In the genomic region with DNA sequence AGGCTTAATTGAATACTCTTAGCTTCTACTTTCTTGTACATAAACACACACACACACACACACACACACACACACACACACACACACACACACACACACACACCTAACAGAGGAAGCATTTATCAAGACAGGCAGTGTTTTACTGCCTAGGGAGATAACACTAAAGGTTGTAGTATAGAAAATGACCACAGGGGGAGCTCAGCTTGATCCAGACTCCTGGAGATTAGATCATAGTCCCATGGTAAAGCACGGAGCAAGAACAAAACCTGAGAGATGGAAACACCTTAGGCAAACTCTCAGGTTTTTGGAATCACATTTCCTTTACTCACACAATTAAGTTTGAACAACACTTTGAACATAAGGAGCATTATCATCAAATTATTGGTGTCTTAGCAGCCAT, we compare ENCODE assay signal across 13 mouse cellular contexts.
DNase-seq lines count a peak whose midpoint lies in the region; ATAC-seq lines count a peak whose summit lies in the region.
"Had no signal": no experiment of that assay in that cellular context is flagged by ENCODE, and none has a peak within 500 bp of the region (broad histone marks: within the 10 kb centered on the region; RNA-seq: fewer than 3 reads in every experiment).

No protein-coding gene starts in this region.

- ATAC-seq in hindbrain, embryonic 11.5 days (ENCODE audit: low FRiP score): no peak
- no peak for ATAC-seq in midbrain, embryonic 14.5 days (ENCODE audit: low FRiP score, low TSS enrichment)
- ATAC-seq in midbrain, embryonic 16.5 days: no peak
- ATAC-seq in common myeloid progenitor, adult 5-6 weeks (replicated peaks; ENCODE audit: low read depth, poor library complexity, severe bottlenecking): peak; percentile 66; the same call in 1 of the 2 replicates
- ATAC-seq: inflammation-experienced regulatory T-cells, adult 6 months; midbrain, embryonic 15.5 days had no signal

- H3K36me3 ChIP-seq in hindbrain, embryonic 11.5 days (ENCODE audit: control insufficient read depth, insufficient read depth, low read length): no peaks in the 10 kb centered on the region
- H3K36me3 ChIP-seq in hindbrain, embryonic 10.5 days: no peaks in the 10 kb centered on the region
- H3K36me3 ChIP-seq in midbrain, embryonic 14.5 days (ENCODE audit: control insufficient read depth, insufficient read depth, low read length): no peaks in the 10 kb centered on the region
- no peaks in the 10 kb centered on the region for H3K36me3 ChIP-seq in midbrain, embryonic 16.5 days (ENCODE audit: control insufficient read depth, insufficient read depth, low read length)
- H3K36me3 ChIP-seq: heart, embryonic 15.5 days; midbrain, embryonic 15.5 days had no signal

- 63% methylated on average over 1 of the region's 1 CpGs for WGBS in hindbrain, embryonic 11.5 days
- 55% methylated on average over 1 of the region's 1 CpGs for WGBS in hindbrain, embryonic 10.5 days
- WGBS in midbrain, embryonic 14.5 days: 54% methylated on average over 1 of the region's 1 CpGs
- 50% methylated on average over 1 of the region's 1 CpGs for WGBS in midbrain, embryonic 16.5 days

- H3K4me3 ChIP-seq in hindbrain, embryonic 11.5 days (ENCODE audit: low read depth, low read length): no peak overlapping the region
- H3K4me3 ChIP-seq in hindbrain, embryonic 10.5 days: no peak overlapping the region
- no peak overlapping the region for H3K4me3 ChIP-seq in midbrain, embryonic 14.5 days (replicated peaks; ENCODE audit: low read depth, low read length)
- no peak overlapping the region for H3K4me3 ChIP-seq in midbrain, embryonic 16.5 days (ENCODE audit: low read depth, low read length)
- H3K4me3 ChIP-seq: heart, embryonic 15.5 days; midbrain, embryonic 15.5 days had no signal

- intact Hi-C loops in gastrocnemius, postnatal 14 days (cut with DNase I; ENCODE audit: low total_unique reads): no loop called here

- H3K27me3 ChIP-seq in hindbrain, embryonic 11.5 days (ENCODE audit: control insufficient read depth, insufficient read depth, low read length): no peaks in the 10 kb centered on the region
- no peaks in the 10 kb centered on the region for H3K27me3 ChIP-seq in hindbrain, embryonic 10.5 days (ENCODE audit: insufficient read depth, poor library complexity, severe bottlenecking)
- H3K27me3 ChIP-seq in midbrain, embryonic 14.5 days (ENCODE audit: control insufficient read depth, insufficient read depth, low read length): no peaks in the 10 kb centered on the region
- H3K27me3 ChIP-seq in midbrain, embryonic 16.5 days (ENCODE audit: control insufficient read depth, insufficient read depth, low read depth, low read length): no peaks in the 10 kb centered on the region
- H3K27me3 ChIP-seq: heart, embryonic 15.5 days; midbrain, embryonic 15.5 days had no signal

- DNase-seq in hindbrain, embryonic 11.5 days (ENCODE audit: low spot score): peak; percentile 41
- DNase-seq in hindbrain, embryonic 10.5 days (ENCODE audit: low spot score): no peak
- peak; percentile 41 for DNase-seq in midbrain, embryonic 14.5 days
- DNase-seq in gastrocnemius, postnatal 14 days: no peak
- no peak for DNase-seq in right cerebral cortex, postnatal 14 days
- DNase-seq: gastrocnemius, postnatal 10 days; left cerebral cortex, postnatal 4 days; thymus, postnatal 36 days had no signal

- no peaks in the 10 kb centered on the region for H3K9me3 ChIP-seq in hindbrain, embryonic 11.5 days (ENCODE audit: control insufficient read depth, low read length)
- H3K9me3 ChIP-seq in hindbrain, embryonic 10.5 days: no peaks in the 10 kb centered on the region
- no peaks in the 10 kb centered on the region for H3K9me3 ChIP-seq in midbrain, embryonic 14.5 days (ENCODE audit: control insufficient read depth, low read length)
- no peaks in the 10 kb centered on the region for H3K9me3 ChIP-seq in midbrain, embryonic 16.5 days (replicated peaks; ENCODE audit: control insufficient read depth, low read length, poor library complexity, severe bottlenecking)
- H3K9me3 ChIP-seq: heart, embryonic 15.5 days; midbrain, embryonic 15.5 days had no signal

- no peak overlapping the region for H3K4me2 ChIP-seq in hindbrain, embryonic 11.5 days (replicated peaks; ENCODE audit: low read depth, low read length)
- no peak overlapping the region for H3K4me2 ChIP-seq in midbrain, embryonic 14.5 days (ENCODE audit: low read length)
- no peak overlapping the region for H3K4me2 ChIP-seq in midbrain, embryonic 16.5 days (ENCODE audit: low read length)
- H3K4me2 ChIP-seq: heart, embryonic 15.5 days; midbrain, embryonic 15.5 days had no signal

- no peaks in the 10 kb centered on the region for H3K4me1 ChIP-seq in hindbrain, embryonic 11.5 days (replicated peaks; ENCODE audit: control insufficient read depth, insufficient read depth, low read length)
- no peaks in the 10 kb centered on the region; the same call in 1 of the 2 replicates for H3K4me1 ChIP-seq in hindbrain, embryonic 10.5 days (replicated peaks)
- peaks cover 4% of the 10 kb centered on the region; the same call in 1 of the 2 replicates for H3K4me1 ChIP-seq in midbrain, embryonic 14.5 days (ENCODE audit: control insufficient read depth, insufficient read depth, low read length)
- H3K4me1 ChIP-seq in midbrain, embryonic 16.5 days (ENCODE audit: control insufficient read depth, insufficient read depth, low read length): no peaks in the 10 kb centered on the region
- H3K4me1 ChIP-seq: heart, embryonic 15.5 days had no signal

- H3K9ac ChIP-seq in hindbrain, embryonic 11.5 days (ENCODE audit: low read depth, low read length): no peak overlapping the region
- H3K9ac ChIP-seq in midbrain, embryonic 14.5 days (replicated peaks; ENCODE audit: low read length): no peak overlapping the region
- no peak overlapping the region for H3K9ac ChIP-seq in midbrain, embryonic 16.5 days (ENCODE audit: low read depth, low read length)
- H3K9ac ChIP-seq: heart, embryonic 15.5 days; midbrain, embryonic 15.5 days had no signal

- H3K27ac ChIP-seq in hindbrain, embryonic 11.5 days (ENCODE audit: low read depth, low read length): no peak overlapping the region
- H3K27ac ChIP-seq in hindbrain, embryonic 10.5 days: no peak overlapping the region
- H3K27ac ChIP-seq in midbrain, embryonic 14.5 days (replicated peaks; ENCODE audit: low read depth, low read length): no peak overlapping the region
- no peak overlapping the region for H3K27ac ChIP-seq in midbrain, embryonic 16.5 days (ENCODE audit: low read length)
- H3K27ac ChIP-seq: heart, embryonic 15.5 days; midbrain, embryonic 15.5 days had no signal

Comparison
In these comparisons a context has a peak if more than half of its experiments do, and no peak if none do; other contexts are left out.
1. DNase-seq: peak in hindbrain, embryonic 11.5 days (single experiment) and midbrain, embryonic 14.5 days (single experiment); none in hindbrain, embryonic 10.5 days (single experiment), gastrocnemius, postnatal 14 days (single experiment) and right cerebral cortex, postnatal 14 days (single experiment).